Mouse (Mus musculus) kidney, embryonic 14.5 days (tissue): Measurements from ENCODE around the gene Hectd2. TPM values are rescaled to one million over a fixed set of nuclear protein-coding genes. Genes with fewer than 3 reads are reported as not detected.

Experiments used
- ATAC-seq: fragments of 200-750 bp; cut with Nextera tagmentation; 2 replicates; pipeline ENCODE4 v1.8.0; 2017; ENCODE audit warnings: moderate number of reproducible peaks, mild to moderate bottlenecking, moderate TSS enrichment, moderate library complexity; ENCODE audit not compliant: low FRiP score, low TSS enrichment
- H3K27ac ChIP-seq: fragments of 300-500 bp; sonication (generic); 2 replicates; pipeline ENCODE4 v1.5.1; 2014; ENCODE audit warnings: low read depth, mild to moderate bottlenecking, low read length, moderate library complexity, mixed read lengths
- H3K27me3 ChIP-seq: fragments of 300-500 bp; sonication (generic); 2 replicates; pipeline ENCODE4 v1.6.1; 2014; ENCODE audit warnings: mild to moderate bottlenecking, low read length; ENCODE audit not compliant: control insufficient read depth, insufficient read depth
- H3K36me3 ChIP-seq: fragments of 300-500 bp; sonication (generic); 2 replicates; pipeline ENCODE4 v1.6.1; 2014; ENCODE audit warnings: low read length, mixed read lengths; ENCODE audit not compliant: control insufficient read depth, insufficient read depth
- H3K4me1 ChIP-seq: fragments of 300-500 bp; sonication (generic); 2 replicates; pipeline ENCODE4 v1.6.1; 2014; ENCODE audit warnings: low read length, mixed read lengths; ENCODE audit not compliant: control insufficient read depth, insufficient read depth
- H3K4me2 ChIP-seq: fragments of 300-500 bp; sonication (generic); replicated peaks from 2 replicates; pipeline ENCODE4 v1.6.1; 2014; ENCODE audit warnings: low read depth, mild to moderate bottlenecking, low read length
- H3K4me3 ChIP-seq: fragments of 300-500 bp; sonication (generic); 2 replicates; pipeline ENCODE4 v1.5.1; 2014; ENCODE audit warnings: mild to moderate bottlenecking, low read length
- H3K9ac ChIP-seq: fragments of 300-500 bp; sonication (generic); 2 replicates; pipeline ENCODE4 v1.6.1; 2014; ENCODE audit warnings: low read depth, mild to moderate bottlenecking, low read length, moderate library complexity
- H3K9me3 ChIP-seq: fragments of 300-500 bp; sonication (generic); 2 replicates; pipeline ENCODE4 v1.6.1; 2016; ENCODE audit warnings: low read length; ENCODE audit not compliant: control insufficient read depth
- WGBS: fragments of 180-500 bp; shearing (Covaris S2); extraction: QIAGEN DNeasy Blood & Tissue Kit; methylation state at CpG from one replicate; pipeline ENCODE4 v1.1.7; 2014; 5-methylcytosine and 5-hydroxymethylcytosine counted together
- polyA plus RNA-seq: library from polyadenylated mRNA; unstranded; fragments of >200 nt; fragmentation: Nextera tagmentation; extraction: Ambion mirVana; gene quantifications from 2 replicates; pipeline ENCODE4 v1.2.1, GENCODE M21; 2014

The Hectd2 gene
- polyA plus RNA-seq, result 2.3 and 3.2 TPM in 2 replicates

DNA sequence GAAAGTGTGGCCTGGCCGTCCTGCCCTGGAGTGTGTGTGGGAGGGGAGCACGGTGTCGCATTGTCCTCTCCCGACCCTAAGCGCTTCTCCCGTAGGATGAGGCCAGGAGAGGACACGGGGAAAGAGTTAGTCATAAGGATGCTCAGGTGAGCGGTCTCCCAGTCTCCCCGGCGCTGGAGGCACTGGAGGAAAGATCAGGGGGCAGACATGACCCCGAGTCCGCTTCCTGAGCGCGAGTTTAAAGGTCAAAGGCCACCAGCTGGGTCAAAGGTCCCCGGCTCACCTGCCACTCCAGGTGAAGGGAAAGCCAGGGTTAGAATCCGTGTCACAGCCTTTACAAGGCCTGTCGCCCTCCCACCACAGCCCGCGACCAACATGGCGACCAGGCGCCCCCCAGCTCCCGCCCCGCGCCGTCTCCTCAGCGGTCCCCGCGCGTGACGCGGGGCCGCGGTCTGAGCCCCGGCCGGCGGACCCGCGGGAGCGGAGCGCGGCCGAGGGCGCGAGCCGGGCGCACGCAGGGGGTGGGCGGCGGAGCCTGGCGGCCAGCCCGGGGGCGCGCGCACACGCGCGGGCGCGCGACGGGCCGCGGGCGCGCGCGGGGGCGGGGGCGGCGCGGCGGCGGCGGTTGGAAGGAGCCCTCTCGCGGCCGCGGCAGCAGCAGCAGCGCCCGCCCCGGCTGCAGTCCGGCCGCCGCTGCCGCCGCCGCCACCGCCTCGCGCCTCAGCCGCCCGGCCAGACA lies at the start of gene Hectd2:
Gene Hectd2 (plus strand): TSS at position 594 of the 739 bp plus-strand sequence.
- Histone ChIP-seq H3K4me1 (no peaks in the 10 kb centered on the region), H3K27me3 (no peaks in the 10 kb centered on the region), H3K27ac (no peak within 1 kb of the TSS), H3K4me3 (peak within 1 kb of the TSS; percentile 73), H3K9ac (peak within 1 kb of the TSS; percentile 83), H3K4me2 (peak within 1 kb of the TSS; percentile 64), H3K36me3 (no peaks in the 10 kb centered on the region), H3K9me3 (no peaks in the 10 kb centered on the region)
- ATAC-seq, result peak; percentile 93
- under 1% methylated on average over 61 of the region's 92 CpGs for WGBS

DNA sequence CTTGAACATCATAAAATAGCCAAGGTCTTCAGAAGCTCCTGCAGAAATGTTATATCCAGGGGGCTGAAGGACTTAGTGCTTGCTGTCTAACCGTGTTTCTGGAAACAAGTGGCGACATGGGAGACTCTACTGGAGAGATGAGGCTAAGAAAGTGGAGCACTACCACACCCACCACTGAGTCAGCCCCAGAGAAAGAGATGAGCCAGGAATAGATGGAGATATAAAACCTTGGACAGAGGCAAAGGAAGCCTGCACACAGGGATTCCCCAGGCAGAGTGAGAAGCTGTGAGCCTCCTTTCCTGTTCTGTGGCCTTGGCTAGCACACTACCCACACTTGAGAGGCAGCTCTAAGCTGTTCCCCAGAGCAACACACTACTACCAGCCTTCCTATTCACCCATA lies 49.7 kb upstream of the Hectd2 start:
- Histone ChIP-seq H3K4me2 (no peak overlapping the region), H3K27ac (no peak overlapping the region), H3K9me3 (no peaks in the 10 kb centered on the region), H3K36me3 (no peaks in the 10 kb centered on the region), H3K4me1 (no peaks in the 10 kb centered on the region), H3K9ac (no peak overlapping the region), H3K27me3 (no peaks in the 10 kb centered on the region), H3K4me3 (no peak overlapping the region)
- ATAC-seq, result no peak
- WGBS, result 85% methylated on average over 2 of the region's 2 CpGs

DNA sequence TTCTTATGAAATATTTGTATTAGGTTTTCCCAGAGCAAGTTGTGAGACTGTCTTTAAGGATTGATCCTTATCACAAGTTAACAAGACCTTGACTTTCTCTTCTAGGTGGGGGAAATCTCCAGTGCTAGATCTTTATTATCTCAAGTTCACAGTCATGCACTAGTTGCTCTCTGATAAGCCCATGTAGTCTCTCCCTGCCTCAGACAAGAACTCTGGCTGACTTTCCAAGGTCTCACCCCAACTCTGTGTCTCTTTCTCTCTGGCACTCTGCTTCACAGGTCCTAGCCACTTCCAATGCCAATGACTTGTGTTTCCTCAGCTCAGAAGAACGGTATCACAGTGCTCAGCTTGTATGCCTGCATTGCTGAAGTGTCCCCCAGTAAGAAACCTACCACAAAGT lies 43.1 kb upstream of the Hectd2 start:
- H3K36me3 ChIP-seq, result no peaks in the 10 kb centered on the region
- no peak for ATAC-seq
- H3K4me3 ChIP-seq, result no peak overlapping the region
- WGBS, result 83% methylated on average over 1 of the region's 1 CpGs
- H3K9me3 ChIP-seq, result no peaks in the 10 kb centered on the region
- no peaks in the 10 kb centered on the region for H3K4me1 ChIP-seq
- H3K9ac ChIP-seq, result no peak overlapping the region
- no peak overlapping the region for H3K27ac ChIP-seq
- H3K4me2 ChIP-seq, result no peak overlapping the region
- H3K27me3 ChIP-seq, result no peaks in the 10 kb centered on the region

DNA sequence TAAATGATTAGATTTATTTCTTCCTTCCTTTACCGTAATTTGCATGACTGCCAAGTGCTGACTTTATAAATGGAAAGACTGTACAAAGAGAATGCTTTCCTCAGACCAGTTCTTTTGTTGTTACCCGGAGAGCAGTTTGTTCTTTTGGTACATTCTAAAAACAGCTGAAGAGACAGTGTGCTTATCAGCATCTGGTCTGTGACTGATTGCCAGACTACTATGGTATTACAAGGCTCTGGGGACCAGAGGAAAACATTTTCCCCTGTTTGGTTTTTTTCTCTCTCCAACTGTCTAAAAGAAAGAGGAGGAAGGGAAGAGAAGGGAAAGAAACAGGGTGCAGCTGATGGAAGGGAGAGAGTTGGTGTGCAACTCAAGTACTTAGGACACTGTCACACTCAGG lies 36.0 kb upstream of the Hectd2 start:
- Histone ChIP-seq H3K4me1 (0 out of 2 replicates have a peak, but pooled peaks cover 4% of the 10 kb centered on the region), H3K36me3 (no peaks in the 10 kb centered on the region), H3K4me2 (no peak overlapping the region), H3K9me3 (no peaks in the 10 kb centered on the region), H3K4me3 (no peak overlapping the region), H3K27me3 (no peaks in the 10 kb centered on the region), H3K27ac (no peak overlapping the region), H3K9ac (no peak overlapping the region)
- ATAC-seq, result no peak
- WGBS, result 53% methylated on average over 2 of the region's 2 CpGs

DNA sequence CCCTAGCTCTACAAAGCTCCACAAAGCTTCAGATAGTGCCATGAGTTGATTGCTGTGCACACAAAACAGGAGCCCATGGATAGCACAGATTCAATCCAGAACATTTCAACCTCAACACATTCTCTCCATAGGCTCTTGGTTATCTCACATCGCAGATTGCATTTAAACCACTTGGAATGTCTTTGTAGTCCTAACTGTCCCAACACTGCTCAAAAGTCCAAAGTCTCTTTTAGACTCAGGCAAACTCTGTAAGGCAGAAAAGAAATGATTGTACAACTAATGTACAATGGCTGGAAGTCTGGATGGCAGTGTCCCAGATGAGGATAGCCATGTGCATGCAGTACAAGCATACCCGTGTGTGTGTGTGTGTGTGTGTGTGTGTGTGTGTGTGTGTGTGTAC lies 32.9 kb upstream of the Hectd2 start:
- Histone ChIP-seq H3K4me3 (no peak overlapping the region), H3K27ac (no peak overlapping the region), H3K9me3 (no peaks in the 10 kb centered on the region), H3K27me3 (no peaks in the 10 kb centered on the region), H3K36me3 (no peaks in the 10 kb centered on the region), H3K4me2 (no peak overlapping the region), H3K4me1 (0 out of 2 replicates have a peak, but pooled peaks cover 4% of the 10 kb centered on the region), H3K9ac (no peak overlapping the region)
- 96% methylated on average over 2 of the region's 2 CpGs for WGBS
- no peak for ATAC-seq

DNA sequence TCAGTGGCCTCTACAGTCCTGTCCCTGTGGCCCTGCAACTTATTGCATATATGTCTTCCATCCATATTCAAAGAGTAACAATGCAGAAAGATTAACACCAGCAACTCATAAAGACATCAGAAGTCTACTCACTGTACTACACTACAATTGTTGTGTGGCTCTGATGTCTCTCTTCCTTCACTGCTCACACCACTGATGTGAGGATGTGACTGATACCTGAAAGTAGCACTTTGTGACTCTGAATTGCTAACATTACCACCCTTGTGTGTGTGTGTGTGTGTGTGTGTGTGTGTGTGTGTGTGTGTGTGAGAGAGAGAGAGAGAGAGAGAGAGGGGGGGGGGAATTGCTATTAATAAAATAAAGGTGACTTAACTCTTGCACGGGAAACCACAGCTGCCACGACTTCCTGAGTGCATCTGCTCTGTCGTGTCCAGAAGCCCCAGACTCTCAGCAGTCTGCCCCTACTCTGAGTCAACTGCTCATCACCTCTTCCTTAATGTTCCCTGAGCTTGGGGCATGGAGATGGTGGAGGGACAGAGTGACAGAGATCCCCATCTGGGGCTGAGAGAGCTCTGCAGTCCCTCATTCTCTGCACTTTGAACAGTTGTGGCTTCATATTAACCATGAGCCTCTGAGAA lies 31.8 kb upstream of the Hectd2 start:
- no peaks in the 10 kb centered on the region for H3K27me3 ChIP-seq
- 0 out of 2 replicates have a peak, but pooled peaks cover 4% of the 10 kb centered on the region for H3K4me1 ChIP-seq
- no peaks in the 10 kb centered on the region for H3K36me3 ChIP-seq
- no peak overlapping the region for H3K4me2 ChIP-seq
- no peak overlapping the region for H3K9ac ChIP-seq
- 69% methylated on average over 3 of the region's 3 CpGs for WGBS
- ATAC-seq, result no peak
- no peak overlapping the region for H3K4me3 ChIP-seq
- H3K9me3 ChIP-seq, result no peaks in the 10 kb centered on the region
- H3K27ac ChIP-seq, result no peak overlapping the region

DNA sequence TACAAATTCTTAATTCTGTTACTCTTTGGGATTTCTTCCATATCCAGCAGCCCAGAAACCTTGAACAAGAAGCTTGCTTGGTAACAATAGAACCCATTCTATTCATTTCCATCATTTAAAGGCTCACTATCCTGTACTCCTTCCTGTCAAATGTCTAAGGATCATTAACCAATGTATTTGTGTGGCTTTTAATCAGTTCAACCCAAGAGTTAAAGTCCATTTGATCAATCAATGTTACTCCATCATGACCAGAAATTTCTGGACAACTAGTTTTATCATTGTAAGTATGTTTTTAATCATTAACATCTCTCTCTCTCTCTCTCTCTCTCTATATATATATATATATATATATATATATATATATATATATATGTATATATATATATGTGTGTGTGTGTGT lies 29.4 kb upstream of the Hectd2 start:
- H3K9me3 ChIP-seq, result no peaks in the 10 kb centered on the region
- ATAC-seq, result no peak
- H3K9ac ChIP-seq, result no peak overlapping the region

DNA sequence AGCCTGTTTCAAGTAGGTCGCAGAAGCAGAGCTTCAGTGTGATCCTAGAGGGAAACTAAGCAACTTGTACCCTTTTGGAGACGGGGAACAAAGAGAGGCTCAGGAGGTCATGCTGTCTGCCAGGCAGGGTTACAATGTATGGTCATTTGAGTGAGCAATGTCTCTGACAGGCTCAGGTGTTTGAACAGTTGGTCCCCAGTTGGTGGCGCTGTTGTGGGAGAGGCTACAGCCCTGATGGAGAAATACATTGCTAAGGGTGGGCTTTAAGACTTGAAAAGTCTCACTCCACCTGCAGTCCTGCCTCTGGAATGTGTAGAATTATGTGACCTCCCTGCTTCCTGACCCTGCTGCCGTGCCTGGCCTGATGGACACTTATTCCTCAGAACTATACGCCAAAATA lies 21.4 kb upstream of the Hectd2 start:
- WGBS, result 65% methylated on average over 5 of the region's 5 CpGs
- H3K36me3 ChIP-seq, result no peaks in the 10 kb centered on the region
- H3K4me2 ChIP-seq, result no peak overlapping the region
- no peak for ATAC-seq
- no peaks in the 10 kb centered on the region for H3K9me3 ChIP-seq
- no peak overlapping the region for H3K9ac ChIP-seq
- no peak overlapping the region for H3K27ac ChIP-seq
- peaks cover 11% of the 10 kb centered on the region for H3K4me1 ChIP-seq
- no peaks in the 10 kb centered on the region for H3K27me3 ChIP-seq
- no peak overlapping the region for H3K4me3 ChIP-seq

More for the DNA sequence above, 29.4 kb upstream of the Hectd2 start:
- Histone ChIP-seq H3K4me3 (no peak overlapping the region), H3K4me1 (no peaks in the 10 kb centered on the region), H3K27ac (no peak overlapping the region), H3K27me3 (no peaks in the 10 kb centered on the region), H3K36me3 (no peaks in the 10 kb centered on the region), H3K4me2 (no peak overlapping the region)
